22 mouse cellular contexts compared by ENCODE assay signal in the genomic region with DNA sequence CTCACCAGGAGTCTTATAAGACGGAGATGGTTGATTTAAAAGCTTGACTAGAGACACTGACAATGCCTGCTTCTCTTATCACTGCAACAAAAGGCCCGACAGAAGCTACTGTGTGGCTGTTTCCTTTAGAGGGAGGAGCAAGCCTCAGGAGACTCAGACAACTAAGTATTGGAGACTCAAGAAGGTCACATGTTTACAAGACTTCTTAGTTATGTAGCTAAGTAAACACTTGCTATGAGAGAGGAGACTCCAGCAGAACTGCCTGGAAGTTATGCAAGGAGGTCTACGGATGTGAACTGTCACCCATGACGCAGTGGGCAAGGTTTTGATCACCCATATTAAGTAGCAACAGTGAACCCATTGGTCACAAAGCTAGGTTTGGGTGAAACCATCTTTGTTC.
DNase-seq lines count a peak whose midpoint lies in the region; ATAC-seq and TF ChIP-seq lines count a peak whose summit lies in the region.
"Had no signal": no experiment of that assay in that cellular context is flagged by ENCODE, and none has a peak within 500 bp of the region (broad histone marks: within the 10 kb centered on the region; RNA-seq: fewer than 3 reads in every experiment).

No protein-coding gene starts in this region.

- no peaks in the 10 kb centered on the region for H3K9me3 ChIP-seq in forebrain, embryonic 15.5 days
- H3K9me3 ChIP-seq in forebrain, embryonic 13.5 days (replicated peaks): no peaks in the 10 kb centered on the region
- no peaks in the 10 kb centered on the region for H3K9me3 ChIP-seq in heart, embryonic 11.5 days (replicated peaks; ENCODE audit: control insufficient read depth, low read length)
- H3K9me3 ChIP-seq: embryonic facial prominence, embryonic 12.5 days; embryonic facial prominence, embryonic 15.5 days; heart, embryonic 10.5 days; hindbrain, embryonic 12.5 days; hindbrain, embryonic 15.5 days had no signal

- ATAC-seq in forebrain, embryonic 15.5 days (replicated peaks): no peak
- no peak for ATAC-seq in forebrain, embryonic 13.5 days
- ATAC-seq in heart, embryonic 11.5 days (replicated peaks; ENCODE audit: insufficient number of reproducible peaks, low FRiP score, low TSS enrichment): no peak
- ATAC-seq: forebrain, embryonic 16.5 days had no signal

- H3K9ac ChIP-seq in forebrain, embryonic 15.5 days (replicated peaks): no peak overlapping the region
- no peak overlapping the region for H3K9ac ChIP-seq in forebrain, embryonic 13.5 days
- H3K9ac ChIP-seq in heart, embryonic 11.5 days (ENCODE audit: low read depth, low read length): no peak overlapping the region
- H3K9ac ChIP-seq: embryonic facial prominence, embryonic 12.5 days; embryonic facial prominence, embryonic 15.5 days; hindbrain, embryonic 12.5 days; hindbrain, embryonic 15.5 days had no signal

- no peak overlapping the region for H3K4me3 ChIP-seq in forebrain, embryonic 15.5 days
- no peak overlapping the region for H3K4me3 ChIP-seq in forebrain, embryonic 13.5 days
- no peak overlapping the region for H3K4me3 ChIP-seq in thymus, adult 2 months (ENCODE audit: control insufficient read depth, insufficient read depth, low read length)
- no peak overlapping the region for H3K4me3 ChIP-seq in heart, embryonic 11.5 days (ENCODE audit: low read depth, low read length)
- H3K4me3 ChIP-seq: embryonic facial prominence, embryonic 12.5 days; embryonic facial prominence, embryonic 15.5 days; heart, adult 2 months; heart, embryonic 10.5 days; hindbrain, embryonic 12.5 days; hindbrain, embryonic 15.5 days had no signal

- H3K4me1 ChIP-seq in forebrain, embryonic 15.5 days: peaks cover 9% of the 10 kb centered on the region
- peaks cover 7% of the 10 kb centered on the region; the same call in 1 of the 2 replicates for H3K4me1 ChIP-seq in forebrain, embryonic 13.5 days
- H3K4me1 ChIP-seq in thymus, adult 2 months (replicated peaks; ENCODE audit: control insufficient read depth, insufficient read depth, low read length): peaks cover 54% of the 10 kb centered on the region
- H3K4me1 ChIP-seq in heart, embryonic 11.5 days (ENCODE audit: control insufficient read depth, insufficient read depth, low read length): no peaks in the 10 kb centered on the region

- H3K4me2 ChIP-seq in forebrain, embryonic 15.5 days (replicated peaks): no peak overlapping the region
- no peak overlapping the region for H3K4me2 ChIP-seq in forebrain, embryonic 13.5 days
- no peak overlapping the region for H3K4me2 ChIP-seq in heart, embryonic 11.5 days
- H3K4me2 ChIP-seq: embryonic facial prominence, embryonic 12.5 days; embryonic facial prominence, embryonic 15.5 days; hindbrain, embryonic 12.5 days; hindbrain, embryonic 15.5 days had no signal

- H3K27me3 ChIP-seq in forebrain, embryonic 15.5 days: no peaks in the 10 kb centered on the region
- H3K27me3 ChIP-seq in forebrain, embryonic 13.5 days: no peaks in the 10 kb centered on the region
- H3K27me3 ChIP-seq in thymus, adult 2 months (ENCODE audit: control insufficient read depth, insufficient read depth, low read length): no peaks in the 10 kb centered on the region
- no peaks in the 10 kb centered on the region for H3K27me3 ChIP-seq in heart, embryonic 11.5 days (ENCODE audit: control insufficient read depth, insufficient read depth, low read length)
- H3K27me3 ChIP-seq: embryonic facial prominence, embryonic 12.5 days; embryonic facial prominence, embryonic 15.5 days; hindbrain, embryonic 12.5 days; hindbrain, embryonic 15.5 days had no signal

- 0 out of 2 replicates have a peak overlapping the region, but pooled peaks have one; percentile 47 for H3K27ac ChIP-seq in forebrain, embryonic 15.5 days (replicated peaks)
- H3K27ac ChIP-seq in forebrain, embryonic 13.5 days: no peak overlapping the region
- peak overlapping the region; percentile 97 for H3K27ac ChIP-seq in thymus, adult 2 months (ENCODE audit: control insufficient read depth, insufficient read depth, low read length)
- no peak overlapping the region for H3K27ac ChIP-seq in heart, embryonic 11.5 days (ENCODE audit: low read depth, low read length)
- H3K27ac ChIP-seq: embryonic facial prominence, embryonic 12.5 days; embryonic facial prominence, embryonic 15.5 days; heart, adult 2 months; heart, embryonic 10.5 days; hindbrain, embryonic 12.5 days; hindbrain, embryonic 15.5 days had no signal

- no peak for TF ChIP-seq CTCF in thymus, adult 2 months (IDR thresholded peaks at IDR 0.05; ENCODE audit: borderline replicate concordance, control insufficient read depth, extremely low read depth, insufficient read depth, low read length, poor library complexity)

- WGBS in forebrain, embryonic 15.5 days: 81% methylated on average over 4 of the region's 4 CpGs
- 84% methylated on average over 4 of the region's 4 CpGs for WGBS in forebrain, embryonic 13.5 days
- WGBS in thymus, adult 2 months: 41% methylated on average over 4 of the region's 4 CpGs
- WGBS in heart, embryonic 11.5 days (ENCODE audit: insufficient replicate concordance): 70% methylated on average over 4 of the region's 4 CpGs

- no peak for DNase-seq in thymus, adult 2 months
- no peak for DNase-seq in thymus, postnatal 36 days
- DNase-seq in lung, postnatal 10 days: peak; percentile 22
- peak; percentile 58 for DNase-seq in thymus, postnatal 14 days
- no peak for DNase-seq in retina, embryonic 14.5 days (ENCODE audit: low spot score)
- DNase-seq: adrenal gland, adult 2 months; adrenal gland, postnatal 14 days; B cell, adult 2 months; cerebellum, adult 11-12 months; cerebellum, postnatal 25 days; gastrocnemius, postnatal 10 days; gastrocnemius, postnatal 36 days; heart, adult 2 months had no signal

- H3K36me3 ChIP-seq in forebrain, embryonic 15.5 days: no peaks in the 10 kb centered on the region
- peaks cover 19% of the 10 kb centered on the region for H3K36me3 ChIP-seq in forebrain, embryonic 13.5 days (ENCODE audit: poor library complexity, severe bottlenecking)
- no peaks in the 10 kb centered on the region for H3K36me3 ChIP-seq in thymus, adult 2 months (ENCODE audit: control insufficient read depth, insufficient read depth, low read length)
- H3K36me3 ChIP-seq in heart, embryonic 11.5 days (ENCODE audit: control insufficient read depth, insufficient read depth, low read length): no peaks in the 10 kb centered on the region
- H3K36me3 ChIP-seq: heart, embryonic 10.5 days; hindbrain, embryonic 15.5 days had no signal

- no peak for TF ChIP-seq POLR2A in thymus, adult 2 months (IDR thresholded peaks at IDR 0.05; ENCODE audit: control insufficient read depth, extremely low read depth, insufficient read depth, low read length, poor library complexity)

Comparison
In these comparisons a context has a peak if more than half of its experiments do, and no peak if none do; other contexts are left out.
1. H3K27ac ChIP-seq: peak in forebrain, embryonic 15.5 days (single experiment) and thymus, adult 2 months (single experiment); none in forebrain, embryonic 13.5 days (single experiment) and heart, embryonic 11.5 days (single experiment).
2. DNase-seq: peak in lung, postnatal 10 days (single experiment) and thymus, postnatal 14 days (single experiment); none in thymus, adult 2 months (single experiment), thymus, postnatal 36 days (0 of 2) and retina, embryonic 14.5 days (single experiment).